Comparison of ENCODE assay signal across 8 mouse cellular contexts in the genomic region with DNA sequence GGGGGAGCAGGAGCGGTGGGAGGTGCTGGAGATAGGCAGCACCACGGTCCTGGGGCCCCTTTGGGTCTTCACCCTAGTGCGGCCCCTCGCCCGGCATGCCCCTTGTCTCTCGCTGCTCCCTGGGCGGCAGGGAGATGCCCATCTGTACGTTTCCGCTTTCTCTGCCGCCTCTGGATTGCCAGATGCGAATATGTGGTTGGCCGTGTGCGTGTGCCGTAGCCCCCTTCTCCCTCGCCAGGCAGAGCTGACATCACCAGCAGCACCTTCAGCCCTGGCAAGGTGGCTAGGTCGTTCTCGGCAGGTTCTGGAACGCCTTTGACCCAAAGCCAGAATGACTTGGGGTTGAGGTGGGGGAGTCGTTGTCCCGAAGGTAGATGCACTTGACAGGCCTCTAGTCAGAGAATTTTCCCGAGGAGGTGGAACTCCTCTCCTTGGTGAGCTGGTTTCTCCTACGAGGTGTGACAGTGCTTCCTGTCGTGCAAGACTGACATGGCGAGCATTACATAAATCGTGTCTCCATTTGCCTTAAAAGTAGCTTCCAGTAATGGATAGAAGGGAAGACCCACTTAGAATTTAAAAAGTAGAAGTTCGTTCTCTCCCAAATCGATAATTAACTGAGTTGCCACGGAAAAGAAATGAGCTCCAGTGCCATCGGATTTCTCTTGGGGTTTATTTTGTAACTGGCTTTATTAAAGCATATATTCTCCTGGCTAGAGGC. TPM values are rescaled to one million over a fixed set of nuclear protein-coding genes. Genes with fewer than 3 reads are reported as not detected.
DNase-seq lines count a peak whose midpoint lies in the region; ATAC-seq and TF ChIP-seq lines count a peak whose summit lies in the region.

No protein-coding gene starts in this region.

- in situ Hi-C loops in ES-E14 (cut with MboI; ENCODE audit: low sequenced_read_pairs in 2 of 2, unreplicated experiment in 2 of 2), result no loop called here

- H3K4me1 ChIP-seq in ES-E14 (ENCODE audit: control insufficient read depth in 2 of 2, insufficient read depth in 2 of 2, low read length in 2 of 2, poor library complexity in 1 of 2), result peaks cover 0 to 4% of the 10 kb centered on the region in 2 experiments; a peak in 3 of 4 replicates
- peaks cover 28% of the 10 kb centered on the region for H3K4me1 ChIP-seq in heart, embryonic 15.5 days (replicated peaks)
- peaks cover 14% of the 10 kb centered on the region for H3K4me1 ChIP-seq in liver, embryonic 16.5 days (ENCODE audit: control insufficient read depth, low read depth, low read length)

- peak; percentile 46 to 69 for DNase-seq in layer of hippocampus, adult 8-10 months (ENCODE audit: low spot score in 2 of 2)
- DNase-seq in layer of hippocampus, postnatal 25 days (ENCODE audit: extremely low spot score in 1 of 2, low spot score in 1 of 2), result no peak
- DNase-seq in ES-E14 (ENCODE audit: low read depth, low spot score), result no peak
- DNase-seq in cerebellum, adult 8-10 months, result peak; percentile 52
- peak; percentile 15 for DNase-seq in yolk sac, embryonic 10.5 days (ENCODE audit: low spot score)
- DNase-seq in thymus, postnatal 4 days, result no peak

- H3K27me3 ChIP-seq in heart, embryonic 15.5 days, result no peaks in the 10 kb centered on the region
- H3K27me3 ChIP-seq in liver, embryonic 16.5 days (ENCODE audit: control insufficient read depth, insufficient read depth, low read depth, low read length), result no peaks in the 10 kb centered on the region

- peaks cover 26% of the 10 kb centered on the region for H3K36me3 ChIP-seq in ES-E14 (ENCODE audit: control insufficient read depth, insufficient read depth, low read length, poor library complexity, severe bottlenecking)
- H3K36me3 ChIP-seq in heart, embryonic 15.5 days, result peaks cover 35% of the 10 kb centered on the region
- H3K36me3 ChIP-seq in liver, embryonic 16.5 days (ENCODE audit: control insufficient read depth, insufficient read depth), result peaks cover 25% of the 10 kb centered on the region

- ATAC-seq in heart, embryonic 15.5 days (replicated peaks; ENCODE audit: insufficient number of reproducible peaks, insufficient read depth, low FRiP score, low read depth), result peak; percentile 3; the same call in 1 of the 2 replicates
- peak; percentile 7 for ATAC-seq in liver, embryonic 16.5 days (ENCODE audit: low read depth)

- no peaks in the 10 kb centered on the region for H3K9me3 ChIP-seq in ES-E14 (ENCODE audit: control insufficient read depth, insufficient read depth, low read depth, low read length)
- no peaks in the 10 kb centered on the region for H3K9me3 ChIP-seq in heart, embryonic 15.5 days (replicated peaks)
- H3K9me3 ChIP-seq in liver, embryonic 16.5 days (replicated peaks; ENCODE audit: control insufficient read depth, low read length), result no peaks in the 10 kb centered on the region

- peak overlapping the region; percentile 95 for H3K4me2 ChIP-seq in heart, embryonic 15.5 days
- H3K4me2 ChIP-seq in liver, embryonic 16.5 days (ENCODE audit: low read depth, low read length), result peak overlapping the region; percentile 99

- peak overlapping the region; percentile 83 for H3K9ac ChIP-seq in ES-E14 (ENCODE audit: insufficient read depth, low read depth, low read length, poor library complexity, severe bottlenecking)
- peak overlapping the region; percentile 88 for H3K9ac ChIP-seq in heart, embryonic 15.5 days
- H3K9ac ChIP-seq in liver, embryonic 16.5 days (ENCODE audit: low read depth, low read length), result peak overlapping the region; percentile 86

- 5% methylated on average over 29 of the region's 29 CpGs for WGBS in heart, embryonic 15.5 days
- WGBS in liver, embryonic 16.5 days (ENCODE audit: insufficient replicate concordance), result 2% methylated on average over 29 of the region's 29 CpGs

- H3K27ac ChIP-seq in ES-E14 (ENCODE audit: insufficient read depth, low read depth, low read length, poor library complexity, severe bottlenecking), result no peak overlapping the region
- peak overlapping the region; percentile 87 for H3K27ac ChIP-seq in heart, embryonic 15.5 days
- peak overlapping the region; percentile 86 for H3K27ac ChIP-seq in liver, embryonic 16.5 days (ENCODE audit: low read length)

- peak overlapping the region; percentile 80 to 86 for H3K4me3 ChIP-seq in ES-E14 (ENCODE audit: insufficient read depth in 1 of 2, low read depth in 1 of 2, low read length in 2 of 2, poor library complexity in 1 of 2, severe bottlenecking in 1 of 2)
- H3K4me3 ChIP-seq in heart, embryonic 15.5 days, result peak overlapping the region; percentile 99
- peak overlapping the region; percentile 88 for H3K4me3 ChIP-seq in liver, embryonic 16.5 days (ENCODE audit: low read depth, low read length)

TF ChIP-seq in ES-E14, 5 proteins besides CTCF, POLR2A, EP300 and RAD21:
- TF ChIP-seq HCFC1 (IDR thresholded peaks at IDR 0.05; ENCODE audit: borderline replicate concordance, insufficient read depth, low read length) (no peak), ZNF384 (IDR thresholded peaks at IDR 0.05; ENCODE audit: low read depth, low read length) (no peak), ZC3H11A (IDR thresholded peaks at IDR 0.05; ENCODE audit: borderline replicate concordance, low read depth, low read length) (no peak), MAFK (IDR thresholded peaks at IDR 0.05; ENCODE audit: insufficient read depth, low read depth, low read length) (no peak), CHD2 (IDR thresholded peaks at IDR 0.05; ENCODE audit: low read depth, low read length) (no peak)

RNA-seq across cellular contexts. Expression of a gene that starts 1.6 kb away (rescaled TPM):
- 1,000 to 10,000 TPM; 1,770 to 1,934 (median 1,827) TPM for total RNA-seq in layer of hippocampus, adult 8-10 months (2022)
- total RNA-seq in layer of hippocampus, postnatal 25 days (2021), result 1,000 to 10,000 TPM; 1,915 to 2,063 TPM
- 416 and 537 TPM in 2 replicates for total RNA-seq in ES-E14 (2012; rRNA removed)
- polyA plus RNA-seq in heart, embryonic 15.5 days (2015; fragmentation: Nextera tagmentation; extraction: Ambion mirVana), result 731 and 759 TPM in 2 replicates
- 413 and 426 TPM in 2 replicates for polyA plus RNA-seq in liver, embryonic 16.5 days (2015; fragmentation: Nextera tagmentation; extraction: Ambion mirVana)

RNA-seq across cellular contexts. Expression of a gene that starts 41.4 kb away (rescaled TPM):
- total RNA-seq in layer of hippocampus, adult 8-10 months (2022), result 10 to 100 TPM; 16.5 to 21.9 (median 18.1) TPM
- total RNA-seq in layer of hippocampus, postnatal 25 days (2021), result 10 to 100 TPM; 19.4 to 21.7 TPM
- total RNA-seq in ES-E14 (2012; rRNA removed), result 36.4 and 41.8 TPM in 2 replicates
- 7.6 and 9.0 TPM in 2 replicates for polyA plus RNA-seq in heart, embryonic 15.5 days (2015; fragmentation: Nextera tagmentation; extraction: Ambion mirVana)
- 4.4 and 4.7 TPM in 2 replicates for polyA plus RNA-seq in liver, embryonic 16.5 days (2015; fragmentation: Nextera tagmentation; extraction: Ambion mirVana)

Comparison
In these comparisons a context has a peak if more than half of its experiments do, and no peak if none do; other contexts are left out.
1. DNase-seq: peak in layer of hippocampus, adult 8-10 months (2 of 2), cerebellum, adult 8-10 months (single experiment) and yolk sac, embryonic 10.5 days (single experiment); none in layer of hippocampus, postnatal 25 days (0 of 2), ES-E14 (single experiment) and thymus, postnatal 4 days (single experiment).
2. Peak in every context shown above with its lines, with median percentiles within 50 percentile points of each other: H3K4me3 ChIP-seq and H3K9ac ChIP-seq.